Mouse (Mus musculus) E14TG2a.4 (cell line): ENCODE data around the gene Tmem135.

Source experiments
- CTCF ChIP-seq: conservative IDR thresholded peaks from 2 replicates; pipeline ENCODE4 v1.5.1; 2014; ENCODE audit warnings: low read length
- NANOG ChIP-seq: IDR thresholded peaks from 2 replicates; pipeline ENCODE4 v1.6.1; 2014; ENCODE audit warnings: borderline replicate concordance, low read length, mixed read lengths

- TF ChIP-seq CTCF, result no peak
- TF ChIP-seq NANOG, result no peak
These were observed 24.8 kb upstream of the Tmem135 start for GRCm38 (mm10) chr7:89428804-89429203.
